Mouse (Mus musculus): Measurements from ENCODE around the gene F11r. TPM values are rescaled to one million over a fixed set of nuclear protein-coding genes. Genes with fewer than 3 reads are reported as not detected.

The F11r gene
- total and polyA plus RNA-seq, 2 experiments from 2014 or later: 45.6 to 75.8 TPM

DNA sequence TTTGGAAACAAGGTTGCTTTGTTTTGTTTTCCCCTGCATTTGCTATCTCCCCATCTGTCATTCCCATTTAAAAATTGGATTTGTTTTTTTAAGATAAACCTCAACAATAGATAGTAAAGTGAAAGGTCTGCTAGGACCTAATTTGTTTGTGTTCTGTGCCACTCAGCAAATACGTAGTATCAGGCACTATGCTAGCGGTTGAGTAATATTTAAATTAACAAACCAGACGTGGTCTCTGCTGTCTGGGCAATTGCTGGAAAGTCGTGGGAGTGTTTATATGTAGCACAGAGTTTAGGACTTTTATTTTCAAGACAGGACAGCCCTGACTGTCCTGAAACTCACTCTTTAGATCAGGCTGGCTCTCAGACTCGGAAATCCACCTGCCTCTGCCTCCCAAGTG lies 15.2 kb downstream of the F11r start:
- Histone ChIP-seq H3K27me3 (ENCODE audit: control insufficient read depth, insufficient read depth, low read length) (no peaks in the 10 kb centered on the region), H3K27ac (ENCODE audit: low read depth) (peak overlapping the region; percentile 39; the same call in 1 of the 2 replicates), H3K4me1 (ENCODE audit: control insufficient read depth, insufficient read depth) (peaks cover 6% of the 10 kb centered on the region), H3K4me2 (ENCODE audit: low read depth, low read length) (no peak overlapping the region), H3K9me3 (replicated peaks; ENCODE audit: control insufficient read depth, low read length) (no peaks in the 10 kb centered on the region), H3K9ac (replicated peaks; ENCODE audit: low read depth, low read length) (no peak overlapping the region), H3K4me3 (ENCODE audit: low read depth, low read length) (no peak overlapping the region), H3K36me3 (replicated peaks; ENCODE audit: control insufficient read depth, insufficient read depth, low read length) (no peaks in the 10 kb centered on the region)
- ATAC-seq (ENCODE audit: insufficient read depth, low read depth) (no peak), DNase-seq (ENCODE audit: low spot score) (no peak)
- WGBS: 66% methylated on average over 5 of the region's 5 CpGs
- TF ChIP-seq EP300 (IDR thresholded peaks at IDR 0.05; ENCODE audit: low read depth) (no peak), CTCF (IDR thresholded peaks at IDR 0.05; ENCODE audit: low read depth) (no peak)

DNA sequence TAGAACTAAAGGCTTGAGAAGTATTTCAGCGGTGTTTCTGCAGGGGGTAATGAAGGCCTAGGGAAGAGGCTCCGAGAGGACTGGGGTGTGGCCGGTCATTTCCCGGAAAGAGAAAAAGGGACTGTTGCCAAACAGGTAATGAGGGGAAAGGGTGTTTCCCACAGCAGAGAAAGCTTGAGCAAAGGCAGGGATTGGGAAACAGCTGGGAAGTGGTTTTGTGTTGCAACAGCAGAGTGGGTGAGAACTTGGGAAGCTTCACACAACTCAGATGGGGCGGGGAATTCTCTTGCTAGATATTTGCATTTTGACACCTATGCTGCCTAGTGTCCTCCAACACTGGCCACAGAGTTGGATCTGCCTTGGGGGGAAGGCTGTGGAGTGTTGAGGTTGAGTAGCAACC lies 15.6 kb downstream of the F11r start:
- H3K4me3 ChIP-seq (ENCODE audit: low read depth, low read length): no peak overlapping the region
- DNase-seq (ENCODE audit: low spot score) (no peak), ATAC-seq (ENCODE audit: insufficient read depth, low read depth) (no peak)
- H3K4me1 ChIP-seq (ENCODE audit: control insufficient read depth, insufficient read depth): peaks cover 2% of the 10 kb centered on the region
- no peak overlapping the region for H3K9ac ChIP-seq (replicated peaks; ENCODE audit: low read depth, low read length)
- H3K27me3 ChIP-seq (ENCODE audit: control insufficient read depth, insufficient read depth, low read length): no peaks in the 10 kb centered on the region
- no peaks in the 10 kb centered on the region for H3K36me3 ChIP-seq (replicated peaks; ENCODE audit: control insufficient read depth, insufficient read depth, low read length)
- no peak overlapping the region for H3K4me2 ChIP-seq (ENCODE audit: low read depth, low read length)
- WGBS: 69% methylated on average over 5 of the region's 5 CpGs
- no peaks in the 10 kb centered on the region for H3K9me3 ChIP-seq (replicated peaks; ENCODE audit: control insufficient read depth, low read length)
- peak overlapping the region; percentile 39; the same call in 1 of the 2 replicates for H3K27ac ChIP-seq (ENCODE audit: low read depth)
- TF ChIP-seq EP300 (IDR thresholded peaks at IDR 0.05; ENCODE audit: low read depth): no peak
- TF ChIP-seq CTCF (IDR thresholded peaks at IDR 0.05; ENCODE audit: low read depth): no peak

DNA sequence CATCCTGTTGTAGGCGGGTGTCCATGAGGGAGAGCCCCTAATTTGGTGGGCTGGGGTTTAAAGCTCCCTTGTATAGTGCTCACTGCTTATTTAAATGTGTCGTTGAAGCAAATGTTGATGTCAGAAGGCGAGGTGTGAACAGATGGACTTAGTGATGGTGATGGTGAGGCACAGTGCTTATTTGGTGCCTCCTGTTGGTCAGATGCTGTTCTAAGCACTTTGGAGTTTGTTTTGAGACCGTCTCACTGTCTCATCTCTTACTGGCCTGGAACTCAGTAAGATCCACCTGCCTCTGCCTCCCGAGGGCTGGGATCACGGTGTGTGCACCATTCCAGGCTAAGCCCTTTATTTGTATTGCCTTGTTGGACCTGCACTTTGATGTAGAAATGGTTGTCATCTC lies 17.6 kb downstream of the F11r start:
- Histone ChIP-seq H3K4me1 (ENCODE audit: control insufficient read depth, insufficient read depth) (peaks cover 7% of the 10 kb centered on the region), H3K27me3 (ENCODE audit: control insufficient read depth, insufficient read depth, low read length) (no peaks in the 10 kb centered on the region), H3K4me3 (ENCODE audit: low read depth, low read length) (no peak overlapping the region), H3K9me3 (replicated peaks; ENCODE audit: control insufficient read depth, low read length) (no peaks in the 10 kb centered on the region), H3K36me3 (replicated peaks; ENCODE audit: control insufficient read depth, insufficient read depth, low read length) (no peaks in the 10 kb centered on the region), H3K4me2 (ENCODE audit: low read depth, low read length) (no peak overlapping the region), H3K27ac (ENCODE audit: low read depth) (no peak overlapping the region), H3K9ac (replicated peaks; ENCODE audit: low read depth, low read length) (no peak overlapping the region)
- DNase-seq (ENCODE audit: low spot score) (no peak), ATAC-seq (ENCODE audit: insufficient read depth, low read depth) (no peak)
- TF ChIP-seq EP300 (IDR thresholded peaks at IDR 0.05; ENCODE audit: low read depth): no peak
- TF ChIP-seq CTCF (IDR thresholded peaks at IDR 0.05; ENCODE audit: low read depth): no peak
- WGBS: 81% methylated on average over 6 of the region's 6 CpGs

DNA sequence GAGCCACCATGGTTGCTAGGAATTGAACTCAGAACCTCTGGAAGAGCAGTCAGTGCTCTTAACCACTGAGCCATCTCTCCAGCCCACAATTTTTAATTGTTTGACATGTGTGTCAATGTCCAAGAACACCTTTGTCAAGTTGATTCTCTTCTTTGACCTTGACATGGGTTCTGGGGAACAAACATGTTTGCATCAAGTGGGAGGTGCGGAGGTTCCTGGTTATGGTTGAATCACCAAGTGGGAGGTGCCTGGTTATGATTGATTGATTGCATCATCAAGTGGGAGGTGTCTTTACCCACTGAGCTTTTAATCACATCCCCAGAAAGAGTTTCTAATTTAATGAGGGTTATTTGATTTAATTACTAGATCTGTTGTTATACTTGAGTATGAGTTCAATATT lies 20.2 kb downstream of the F11r start:
- 94% methylated on average over 1 of the region's 1 CpGs for WGBS
- H3K9ac ChIP-seq (replicated peaks; ENCODE audit: low read depth, low read length): no peak overlapping the region
- no peaks in the 10 kb centered on the region for H3K27me3 ChIP-seq (ENCODE audit: control insufficient read depth, insufficient read depth, low read length)
- DNase-seq (ENCODE audit: low spot score) (no peak), ATAC-seq (ENCODE audit: insufficient read depth, low read depth) (no peak)
- peaks cover 23% of the 10 kb centered on the region for H3K36me3 ChIP-seq (replicated peaks; ENCODE audit: control insufficient read depth, insufficient read depth, low read length)
- no peak overlapping the region for H3K4me2 ChIP-seq (ENCODE audit: low read depth, low read length)
- peaks cover 10% of the 10 kb centered on the region for H3K4me1 ChIP-seq (ENCODE audit: control insufficient read depth, insufficient read depth)
- no peak overlapping the region for H3K4me3 ChIP-seq (ENCODE audit: low read depth, low read length)
- no peaks in the 10 kb centered on the region for H3K9me3 ChIP-seq (replicated peaks; ENCODE audit: control insufficient read depth, low read length)
- TF ChIP-seq CTCF (IDR thresholded peaks at IDR 0.05; ENCODE audit: low read depth) (no peak), EP300 (IDR thresholded peaks at IDR 0.05; ENCODE audit: low read depth) (no peak)
- H3K27ac ChIP-seq (ENCODE audit: low read depth): no peak overlapping the region

DNA sequence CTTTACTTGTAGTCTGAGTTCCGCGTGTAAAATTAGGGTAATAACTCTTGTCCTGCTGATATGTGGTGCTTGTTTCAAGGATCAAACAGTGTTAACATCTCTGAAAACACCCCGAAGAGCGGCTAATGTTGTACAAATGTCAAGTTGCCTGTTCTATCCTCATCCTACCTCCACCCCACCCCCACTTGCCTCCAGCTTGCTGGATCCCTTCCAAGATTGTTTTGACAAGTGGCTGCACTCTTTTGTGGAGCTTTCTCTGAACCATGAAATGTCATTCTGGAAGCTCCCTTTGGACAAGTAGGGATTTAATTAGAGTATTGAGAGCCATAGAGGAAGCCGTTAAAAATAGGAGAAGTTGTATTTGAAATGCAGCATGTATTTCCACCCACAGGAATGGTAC lies 22.5 kb downstream of the F11r start:
- Histone ChIP-seq H3K9me3 (replicated peaks; ENCODE audit: control insufficient read depth, low read length) (no peaks in the 10 kb centered on the region), H3K9ac (replicated peaks; ENCODE audit: low read depth, low read length) (no peak overlapping the region), H3K27ac (ENCODE audit: low read depth) (no peak overlapping the region), H3K4me2 (ENCODE audit: low read depth, low read length) (no peak overlapping the region), H3K4me3 (ENCODE audit: low read depth, low read length) (no peak overlapping the region), H3K36me3 (replicated peaks; ENCODE audit: control insufficient read depth, insufficient read depth, low read length) (peaks cover 39% of the 10 kb centered on the region), H3K27me3 (ENCODE audit: control insufficient read depth, insufficient read depth, low read length) (no peaks in the 10 kb centered on the region), H3K4me1 (ENCODE audit: control insufficient read depth, insufficient read depth) (peaks cover 10% of the 10 kb centered on the region)
- TF ChIP-seq EP300 (IDR thresholded peaks at IDR 0.05; ENCODE audit: low read depth) (no peak), CTCF (IDR thresholded peaks at IDR 0.05; ENCODE audit: low read depth) (no peak)
- ATAC-seq (ENCODE audit: insufficient read depth, low read depth): no peak
- WGBS: 48% methylated on average over 5 of the region's 5 CpGs
- DNase-seq (ENCODE audit: low spot score): no peak

All from heart, postnatal 0 days (tissue).